Mouse (Mus musculus) embryonic facial prominence, embryonic 10.5 days (tissue): ENCODE results near the gene Ube2v1. TPM values are rescaled to one million over a fixed set of nuclear protein-coding genes. Genes with fewer than 3 reads are reported as not detected.
"Not testable (repeated sequence)": the region's sequence is repeated elsewhere in the genome, so short reads cannot be mapped to it uniquely, and the experiment has no call there.

Experiments
- DNase-seq: peaks from one replicate; pipeline ENCODE4 v3.0.0-alpha.2; 2017; ENCODE audit warnings: low spot score
- H3K27ac ChIP-seq: fragments of 300-500 bp; sonication (generic); replicated peaks from 2 replicates; pipeline ENCODE4 v1.5.1; 2016; ENCODE audit warnings: mild to moderate bottlenecking
- H3K27me3 ChIP-seq: fragments of 300-500 bp; sonication (generic); replicated peaks from 2 replicates; pipeline ENCODE4 v1.6.1; 2016; ENCODE audit warnings: low read depth, mild to moderate bottlenecking; ENCODE audit not compliant: poor library complexity, severe bottlenecking
- H3K36me3 ChIP-seq: fragments of 300-500 bp; sonication (generic); replicated peaks from 2 replicates; pipeline ENCODE4 v1.6.1; 2016; ENCODE audit warnings: mild to moderate bottlenecking, moderate library complexity
- H3K4me1 ChIP-seq: fragments of 300-500 bp; sonication (generic); 2 replicates; pipeline ENCODE4 v1.6.1; 2016
- H3K4me3 ChIP-seq: fragments of 300-500 bp; sonication (generic); 2 replicates; pipeline ENCODE4 v1.5.1; 2016; ENCODE audit warnings: mild to moderate bottlenecking, moderate library complexity
- H3K9me3 ChIP-seq: fragments of 300-500 bp; sonication (generic); 2 replicates; pipeline ENCODE4 v1.6.1; 2016; ENCODE audit warnings: mild to moderate bottlenecking
- WGBS: fragments of 180-500 bp; shearing (Covaris S2); methylation state at CpG from one replicate; pipeline ENCODE4 v1.1.7; 2016; 5-methylcytosine and 5-hydroxymethylcytosine counted together
- polyA plus RNA-seq: library from polyadenylated mRNA; unstranded; fragments of >200 nt; fragmentation: Nextera tagmentation; extraction: Ambion mirVana; gene quantifications from 2 replicates; pipeline ENCODE4 v1.2.1, GENCODE M21; 2016

Ube2v1 gene
- polyA plus RNA-seq, 1 experiment from 2014 or later = 384 TPM

- no peak for DNase-seq
- Histone ChIP-seq H3K27ac (no peak overlapping the region), H3K36me3 (peaks cover 96% of the 10 kb centered on the region), H3K9me3 (no peaks in the 10 kb centered on the region), H3K4me1 (no peaks in the 10 kb centered on the region; the same call in 1 of the 2 replicates), H3K27me3 (no peaks in the 10 kb centered on the region), H3K4me3 (no peak overlapping the region)
- 90% methylated on average over 12 of the region's 12 CpGs for WGBS
Measured at GRCm38 (mm10) chr2:167649290-167650032, 17.6 kb upstream of the Ube2v1 start.

DNA sequence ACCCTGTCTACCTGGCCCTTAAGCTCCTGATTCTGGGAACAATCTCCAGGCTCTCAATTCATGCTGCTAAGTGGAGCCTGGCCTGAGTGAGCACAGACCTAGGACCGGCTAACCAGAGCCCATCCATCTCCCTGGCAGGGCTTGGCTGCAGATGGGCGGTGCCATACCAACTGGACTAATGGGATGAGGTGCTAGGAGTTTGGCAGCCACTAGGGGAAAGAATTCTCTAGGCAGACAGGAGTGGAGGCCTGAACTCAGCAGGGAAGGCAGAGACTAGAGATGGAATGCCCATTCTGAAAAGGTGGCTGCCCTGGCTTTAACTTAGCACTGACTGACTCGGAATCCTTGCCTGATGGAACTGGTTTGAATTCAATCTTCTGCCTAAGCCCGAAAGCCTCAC is 14.5 kb upstream of the Ube2v1 start:
- no peaks in the 10 kb centered on the region for H3K27me3 ChIP-seq
- 81% methylated on average over 4 of the region's 4 CpGs for WGBS
- H3K36me3 ChIP-seq = peaks cover 88% of the 10 kb centered on the region

GRCm38 (mm10) chr2:167643356-167644052 is 11.6 kb upstream of the Ube2v1 start:
- not testable (repeated sequence) for H3K4me3 ChIP-seq, H3K27me3 ChIP-seq, H3K27ac ChIP-seq, H3K9me3 ChIP-seq, DNase-seq, H3K4me1 ChIP-seq
- H3K36me3 ChIP-seq = peaks cover 62% of the 10 kb centered on the region
- 86% methylated on average over 13 of the region's 13 CpGs for WGBS

More for the DNA sequence above, 14.5 kb upstream of the Ube2v1 start:
- no peaks in the 10 kb centered on the region for H3K9me3 ChIP-seq
- no peak overlapping the region for H3K27ac ChIP-seq
- H3K4me1 ChIP-seq = no peaks in the 10 kb centered on the region
- no peak overlapping the region for H3K4me3 ChIP-seq
- DNase-seq = no peak

DNA sequence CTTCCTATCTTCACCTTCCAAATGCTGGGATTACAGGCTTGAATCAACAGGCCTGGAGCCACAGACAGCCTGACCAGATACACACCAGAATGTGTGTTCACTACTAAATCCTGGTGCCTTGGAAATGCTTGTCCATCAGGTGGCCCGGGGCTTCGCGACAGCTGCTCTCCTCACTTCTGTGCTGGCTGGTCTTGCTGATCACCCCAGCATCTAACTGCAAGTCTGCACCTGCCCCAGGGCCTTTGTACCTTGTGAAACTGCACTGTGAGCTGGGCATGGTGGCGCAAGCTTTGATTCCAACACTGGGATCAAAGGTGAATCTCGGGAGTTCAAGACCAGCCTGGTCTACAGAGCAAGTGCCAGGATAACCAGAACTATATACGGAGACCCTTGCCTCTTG is 10.3 kb upstream of the Ube2v1 start:
- DNase-seq = no peak
- Histone ChIP-seq H3K4me1 (no peaks in the 10 kb centered on the region), H3K27me3 (no peaks in the 10 kb centered on the region), H3K36me3 (peaks cover 49% of the 10 kb centered on the region), H3K4me3 (no peak overlapping the region), H3K27ac (no peak overlapping the region), H3K9me3 (no peaks in the 10 kb centered on the region)
- WGBS = 88% methylated on average over 6 of the region's 6 CpGs

DNA sequence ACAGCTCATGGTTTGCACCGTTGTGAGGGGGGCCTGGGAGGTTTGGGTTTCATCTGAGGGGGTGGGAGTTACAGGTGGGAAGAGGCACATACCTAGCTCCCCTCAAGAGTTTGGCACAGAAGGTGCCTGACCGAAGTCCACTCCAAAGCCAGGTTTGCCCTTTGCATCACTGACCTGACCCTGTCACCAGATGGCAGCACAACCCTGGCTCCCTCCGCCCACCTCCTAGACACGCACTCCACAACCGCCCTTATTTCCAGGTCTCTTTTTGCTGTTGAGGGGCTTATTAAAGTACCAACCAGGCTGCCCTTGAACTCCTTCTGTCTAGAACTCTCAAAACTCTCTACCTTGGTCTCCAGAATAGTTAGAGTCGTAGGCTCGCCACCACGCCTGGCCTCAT is 9.4 kb upstream of the Ube2v1 start:
- WGBS = 50% methylated on average over 8 of the region's 8 CpGs
- no peak overlapping the region for H3K27ac ChIP-seq
- DNase-seq = peak; percentile 33
- no peaks in the 10 kb centered on the region for H3K27me3 ChIP-seq
- H3K9me3 ChIP-seq = no peaks in the 10 kb centered on the region
- no peaks in the 10 kb centered on the region for H3K4me1 ChIP-seq
- H3K36me3 ChIP-seq = peaks cover 41% of the 10 kb centered on the region
- H3K4me3 ChIP-seq = no peak overlapping the region

DNA sequence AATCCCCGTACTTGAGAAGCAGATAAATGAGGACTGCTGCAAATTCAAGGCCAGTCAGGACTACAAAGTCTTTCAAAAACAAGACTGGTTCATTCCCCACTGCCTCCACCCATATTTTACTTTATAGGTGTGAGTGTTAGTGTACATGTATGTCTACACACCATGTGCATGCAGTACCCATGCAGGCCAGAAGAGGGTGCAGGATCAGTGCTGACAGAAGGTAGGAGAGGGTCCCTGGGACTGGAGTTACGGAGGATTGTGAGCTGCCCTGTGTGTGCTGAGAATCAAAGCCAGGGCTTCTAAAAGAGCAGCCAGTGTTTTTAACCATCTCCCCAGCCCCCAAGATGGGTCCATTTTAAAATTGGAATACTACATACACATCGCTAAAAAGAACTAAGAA is 8.4 kb upstream of the Ube2v1 start:
- Histone ChIP-seq H3K36me3 (peaks cover 30% of the 10 kb centered on the region), H3K9me3 (no peaks in the 10 kb centered on the region), H3K4me3 (no peak overlapping the region), H3K4me1 (no peaks in the 10 kb centered on the region), H3K27ac (no peak overlapping the region), H3K27me3 (no peaks in the 10 kb centered on the region)
- WGBS = 83% methylated on average over 3 of the region's 3 CpGs
- peak; percentile 44 for DNase-seq

GRCm38 (mm10) chr2:167634865-167635512 is 3.1 kb upstream of the Ube2v1 start:
- H3K36me3 ChIP-seq = no peaks in the 10 kb centered on the region
- no peak for DNase-seq
- no peak overlapping the region for H3K27ac ChIP-seq
- no peaks in the 10 kb centered on the region for H3K9me3 ChIP-seq
- WGBS = 78% methylated on average over 7 of the region's 7 CpGs
- peaks cover 40% of the 10 kb centered on the region for H3K4me1 ChIP-seq
- peak overlapping the region; percentile 49 for H3K4me3 ChIP-seq
- no peaks in the 10 kb centered on the region for H3K27me3 ChIP-seq

GRCm38 (mm10) chr2:167634338-167634770 is 2.5 kb upstream of the Ube2v1 start:
- Histone ChIP-seq H3K36me3 (peaks cover 4% of the 10 kb centered on the region), H3K4me1 (peaks cover 46% of the 10 kb centered on the region), H3K9me3 (no peaks in the 10 kb centered on the region), H3K4me3 (peak overlapping the region; percentile 49), H3K27me3 (no peaks in the 10 kb centered on the region), H3K27ac (peak overlapping the region; percentile 79)
- 1% methylated on average over 15 of the region's 15 CpGs for WGBS
- DNase-seq = peak; percentile 98

GRCm38 (mm10) chr2:167633537-167633872 is 1.6 kb upstream of the Ube2v1 start:
- Histone ChIP-seq H3K9me3 (no peaks in the 10 kb centered on the region), H3K36me3 (peaks cover 12% of the 10 kb centered on the region), H3K27ac (peak overlapping the region; percentile 79), H3K27me3 (no peaks in the 10 kb centered on the region), H3K4me3 (peak overlapping the region; percentile 49; the same call in 1 of the 2 replicates), H3K4me1 (peaks cover 55% of the 10 kb centered on the region)
- no peak for DNase-seq
- 91% methylated on average over 6 of the region's 6 CpGs for WGBS

- Histone ChIP-seq H3K9me3 (no peaks in the 10 kb centered on the region), H3K4me1 (peaks cover 55% of the 10 kb centered on the region), H3K36me3 (peaks cover 18% of the 10 kb centered on the region), H3K4me3 (peak overlapping the region; percentile 99), H3K27ac (peak overlapping the region; percentile 98), H3K27me3 (no peaks in the 10 kb centered on the region)
- DNase-seq = no peak
- 81% methylated on average over 12 of the region's 12 CpGs for WGBS
Measured at GRCm38 (mm10) chr2:167632731-167633536, 1.0 kb upstream of the Ube2v1 start.

DNA sequence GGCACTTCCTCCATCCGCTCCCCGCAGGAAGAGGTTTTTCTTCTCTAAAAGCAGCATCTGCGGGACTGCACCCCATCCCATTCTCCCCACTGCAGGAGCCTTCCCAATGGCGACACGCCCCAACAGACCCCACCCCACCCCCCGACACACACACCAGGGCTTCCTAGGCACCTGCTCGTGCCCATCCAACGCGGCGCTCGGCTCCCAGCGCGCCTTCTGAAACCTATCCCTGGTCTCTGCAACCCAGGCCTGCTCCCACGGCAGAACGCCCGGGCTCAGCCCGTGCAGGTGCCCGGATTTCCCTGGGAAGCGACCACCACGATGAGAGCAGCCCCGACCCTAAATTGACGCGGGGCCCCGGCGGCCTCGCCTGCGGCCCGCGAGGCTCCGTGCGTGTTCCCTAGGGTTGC is 709 bp downstream of the Ube2v1 start:
- WGBS = under 1% methylated on average over 31 of the region's 31 CpGs
- peaks cover 64% of the 10 kb centered on the region for H3K4me1 ChIP-seq

GRCm38 (mm10) chr2:167630421-167630820 is 1.5 kb downstream of the Ube2v1 start:
- H3K36me3 ChIP-seq = peaks cover 34% of the 10 kb centered on the region
- no peaks in the 10 kb centered on the region for H3K9me3 ChIP-seq
- DNase-seq = no peak
- H3K4me1 ChIP-seq = peaks cover 66% of the 10 kb centered on the region
- WGBS = 76% methylated on average over 5 of the region's 5 CpGs
- H3K27ac ChIP-seq = peak overlapping the region; percentile 98
- H3K27me3 ChIP-seq = no peaks in the 10 kb centered on the region
- H3K4me3 ChIP-seq = peak overlapping the region; percentile 99

More for the DNA sequence above, 709 bp downstream of the Ube2v1 start:
- no peak for DNase-seq
- H3K27ac ChIP-seq = peak overlapping the region; percentile 98
- H3K36me3 ChIP-seq = peaks cover 31% of the 10 kb centered on the region
- H3K9me3 ChIP-seq = no peaks in the 10 kb centered on the region
- no peaks in the 10 kb centered on the region for H3K27me3 ChIP-seq
- H3K4me3 ChIP-seq = peak overlapping the region; percentile 99
